Mouse (Mus musculus) neural tube, embryonic 14.5 days (tissue): ENCODE measurements around the gene Larp1b. TPM values are rescaled to one million over a fixed set of nuclear protein-coding genes. Genes with fewer than 3 reads are reported as not detected.
"Not testable (repeated sequence)": the region's sequence is repeated elsewhere in the genome, so short reads cannot be mapped to it uniquely, and the experiment has no call there.

ENCODE experiments used
- ATAC-seq: fragments of 200-750 bp; cut with Nextera tagmentation; 2 replicates; pipeline ENCODE4 v1.8.0; 2017; ENCODE audit warnings: low read depth, mild to moderate bottlenecking, moderate TSS enrichment, moderate library complexity
- H3K27ac ChIP-seq: fragments of 300-500 bp; sonication (generic); 2 replicates; pipeline ENCODE4 v1.5.1; 2014; ENCODE audit warnings: low read depth, mild to moderate bottlenecking, control low read depth, low read length, moderate library complexity, mixed read lengths
- H3K27me3 ChIP-seq: fragments of 300-500 bp; sonication (generic); 2 replicates; pipeline ENCODE4 v1.6.1; 2014; ENCODE audit warnings: low read length; ENCODE audit not compliant: control insufficient read depth, insufficient read depth
- H3K36me3 ChIP-seq: fragments of 300-500 bp; sonication (generic); 2 replicates; pipeline ENCODE4 v1.6.1; 2014; ENCODE audit warnings: low read length, mixed read lengths; ENCODE audit not compliant: control insufficient read depth, insufficient read depth
- H3K4me1 ChIP-seq: fragments of 300-500 bp; sonication (generic); 2 replicates; pipeline ENCODE4 v1.6.1; 2014; ENCODE audit warnings: low read length; ENCODE audit not compliant: control insufficient read depth, insufficient read depth
- H3K4me2 ChIP-seq: fragments of 300-500 bp; sonication (generic); 2 replicates; pipeline ENCODE4 v1.6.1; 2014; ENCODE audit warnings: mild to moderate bottlenecking, low read depth, low read length, control low read depth
- H3K4me3 ChIP-seq: fragments of 300-500 bp; sonication (generic); 2 replicates; pipeline ENCODE4 v1.5.1; 2014; ENCODE audit warnings: low read depth, low read length, control low read depth, mixed read lengths
- H3K9ac ChIP-seq: fragments of 300-500 bp; sonication (generic); replicated peaks from 2 replicates; pipeline ENCODE4 v1.6.1; 2014; ENCODE audit warnings: low read depth, mild to moderate bottlenecking, control low read depth, low read length, mixed read lengths
- H3K9me3 ChIP-seq: fragments of 300-500 bp; sonication (generic); 2 replicates; pipeline ENCODE4 v1.6.1; 2016; ENCODE audit warnings: low read length; ENCODE audit not compliant: control insufficient read depth
- WGBS: fragments of 180-500 bp; shearing (Covaris S2); extraction: QIAGEN DNeasy Blood & Tissue Kit; methylation state at CpG from one replicate; pipeline ENCODE4 v1.1.7; 2014; 5-methylcytosine and 5-hydroxymethylcytosine counted together
- polyA plus RNA-seq: library from polyadenylated mRNA; unstranded; fragments of >200 nt; fragmentation: Nextera tagmentation; extraction: Ambion mirVana; gene quantifications from 2 replicates; pipeline ENCODE4 v1.2.1, GENCODE M21; 2014

The Larp1b gene
- 6.2 and 7.4 TPM in 2 replicates for polyA plus RNA-seq

- Histone ChIP-seq H3K4me2 (peak within 1 kb of the TSS; percentile 98), H3K27me3 (no peaks in the 10 kb centered on the region), H3K9ac (peak within 1 kb of the TSS; percentile 73), H3K27ac (peak within 1 kb of the TSS; percentile 74), H3K36me3 (no peaks in the 10 kb centered on the region), H3K4me1 (no peaks in the 10 kb centered on the region), H3K4me3 (peak within 1 kb of the TSS; percentile 73), H3K9me3 (no peaks in the 10 kb centered on the region)
- peak; percentile 96 for ATAC-seq
- WGBS: under 1% methylated on average over 62 of the region's 66 CpGs
These were observed at the start of gene Larp1b for GRCm38 (mm10) chr3:40949170-40949902. Larp1b (plus strand) TSS chr3:40949828.

- ATAC-seq, H3K4me3 ChIP-seq, H3K4me1 ChIP-seq, H3K4me2 ChIP-seq, H3K36me3 ChIP-seq, H3K27ac ChIP-seq, H3K9ac ChIP-seq, H3K9me3 ChIP-seq, H3K27me3 ChIP-seq: not testable (repeated sequence)
- WGBS: 99% methylated on average over 2 of the region's 10 CpGs
These were observed 47.2 kb upstream of the Larp1b start, which contains the start of gene 1700034I23Rik for GRCm38 (mm10) chr3:40902443-40902842. 1700034I23Rik (minus strand) TSS chr3:40902543.

DNA sequence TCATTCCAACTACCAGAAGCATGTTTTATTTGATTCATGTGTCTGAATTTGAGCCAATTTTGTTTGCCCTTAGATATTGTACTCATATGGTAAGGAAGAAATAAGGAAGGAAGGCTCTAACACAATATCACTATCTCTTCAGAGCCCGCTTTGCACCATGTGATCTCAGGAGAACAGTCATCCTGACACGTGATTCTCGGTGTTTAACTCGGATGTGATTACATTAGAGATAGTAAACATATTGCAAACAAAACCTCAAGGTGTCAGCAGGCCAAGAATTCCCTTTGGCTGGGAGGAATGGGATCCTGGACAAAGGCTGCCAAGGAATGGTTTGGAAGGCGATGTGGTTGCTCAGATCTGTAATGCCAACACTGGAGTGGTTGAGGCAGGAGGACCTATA lies 11.4 kb upstream of the Larp1b start:
- Histone ChIP-seq H3K4me1 (no peaks in the 10 kb centered on the region), H3K27me3 (no peaks in the 10 kb centered on the region), H3K27ac (no peak overlapping the region), H3K9ac (no peak overlapping the region), H3K36me3 (peaks cover 16% of the 10 kb centered on the region), H3K9me3 (no peaks in the 10 kb centered on the region), H3K4me2 (no peak overlapping the region), H3K4me3 (no peak overlapping the region)
- 90% methylated on average over 5 of the region's 5 CpGs for WGBS
- no peak for ATAC-seq

DNA sequence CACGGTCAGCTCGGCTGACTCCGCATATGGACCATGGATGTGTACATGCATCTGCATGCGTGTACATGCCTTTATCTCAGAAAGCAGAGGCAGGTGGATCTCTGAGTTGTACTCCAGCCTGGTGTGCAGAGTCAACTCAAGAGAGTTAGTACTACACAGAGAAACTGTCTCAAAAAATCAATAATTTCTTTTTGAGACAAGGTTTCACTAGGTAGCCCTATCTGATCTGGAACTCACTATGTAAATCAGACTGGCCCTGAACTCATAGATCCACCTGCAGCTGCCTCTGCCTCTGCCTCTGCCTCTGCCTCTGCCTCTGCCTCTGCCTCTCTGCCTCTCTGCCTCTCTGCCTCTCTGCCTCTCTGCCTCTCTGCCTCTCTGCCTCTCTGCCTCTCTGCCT lies 11.0 kb upstream of the Larp1b start:
- over 99% methylated on average over 4 of the region's 4 CpGs for WGBS
- no peak overlapping the region for H3K4me2 ChIP-seq
- no peaks in the 10 kb centered on the region for H3K9me3 ChIP-seq
- H3K9ac ChIP-seq: no peak overlapping the region
- peaks cover 12% of the 10 kb centered on the region for H3K36me3 ChIP-seq
- no peak overlapping the region for H3K27ac ChIP-seq
- H3K4me3 ChIP-seq: no peak overlapping the region
- H3K27me3 ChIP-seq: no peaks in the 10 kb centered on the region
- no peak for ATAC-seq
- H3K4me1 ChIP-seq: no peaks in the 10 kb centered on the region

DNA sequence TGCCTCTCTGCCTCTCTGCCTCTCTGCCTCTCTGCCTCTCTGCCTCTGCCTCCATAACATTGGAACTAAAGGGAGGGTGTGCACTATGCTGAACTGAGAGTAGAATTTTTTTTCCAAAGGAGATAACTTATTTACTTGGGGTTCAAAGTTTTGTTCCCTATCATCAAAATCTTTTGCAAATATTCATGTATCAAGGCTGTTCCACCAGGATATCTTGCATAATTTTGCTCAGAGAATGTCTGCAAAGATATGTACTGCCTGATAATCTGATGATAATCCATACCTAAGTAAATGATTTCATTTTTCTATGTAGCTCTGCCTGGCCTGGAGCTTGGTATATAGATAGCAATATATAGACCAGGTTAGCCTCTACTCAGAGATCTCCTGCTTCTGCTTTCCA lies 10.6 kb upstream of the Larp1b start:
- Histone ChIP-seq H3K4me1 (no peaks in the 10 kb centered on the region), H3K9ac (no peak overlapping the region)

GRCm38 (mm10) chr3:40949903-40950600 lies 424 bp downstream of the Larp1b start:
- H3K27me3 ChIP-seq: no peaks in the 10 kb centered on the region
- no peaks in the 10 kb centered on the region for H3K9me3 ChIP-seq
- peak overlapping the region; percentile 73 for H3K4me3 ChIP-seq
- H3K9ac ChIP-seq: peak overlapping the region; percentile 73
- ATAC-seq: peak; percentile 53
- no peaks in the 10 kb centered on the region for H3K36me3 ChIP-seq
- no peaks in the 10 kb centered on the region for H3K4me1 ChIP-seq
- H3K4me2 ChIP-seq: peak overlapping the region; percentile 98
- WGBS: under 1% methylated on average over 91 of the region's 118 CpGs
- peak overlapping the region; percentile 74 for H3K27ac ChIP-seq

More for the DNA sequence above, 10.6 kb upstream of the Larp1b start:
- H3K9me3 ChIP-seq: no peaks in the 10 kb centered on the region
- H3K4me3 ChIP-seq: no peak overlapping the region
- ATAC-seq: no peak
- no peaks in the 10 kb centered on the region for H3K27me3 ChIP-seq
- H3K27ac ChIP-seq: no peak overlapping the region
- peaks cover 8% of the 10 kb centered on the region; the same call in 1 of the 2 replicates for H3K36me3 ChIP-seq
- H3K4me2 ChIP-seq: no peak overlapping the region

- Histone ChIP-seq H3K4me3 (peak overlapping the region; percentile 73), H3K27ac (peak overlapping the region; percentile 74; the same call in 1 of the 2 replicates), H3K4me1 (no peaks in the 10 kb centered on the region), H3K36me3 (no peaks in the 10 kb centered on the region), H3K9ac (peak overlapping the region; percentile 73), H3K9me3 (no peaks in the 10 kb centered on the region), H3K4me2 (peak overlapping the region; percentile 98), H3K27me3 (no peaks in the 10 kb centered on the region)
- no peak for ATAC-seq
- WGBS: under 1% methylated on average over 43 of the region's 43 CpGs
These were observed 1.1 kb downstream of the Larp1b start for GRCm38 (mm10) chr3:40950601-40951201.

GRCm38 (mm10) chr3:40951365-40951764 lies 1.7 kb downstream of the Larp1b start:
- no peak for ATAC-seq
- Histone ChIP-seq H3K27ac (no peak overlapping the region), H3K9me3 (no peaks in the 10 kb centered on the region), H3K4me3 (peak overlapping the region; percentile 73), H3K4me1 (no peaks in the 10 kb centered on the region), H3K36me3 (no peaks in the 10 kb centered on the region), H3K9ac (no peak overlapping the region), H3K27me3 (no peaks in the 10 kb centered on the region), H3K4me2 (peak overlapping the region; percentile 98)
- 11% methylated on average over 7 of the region's 7 CpGs for WGBS

GRCm38 (mm10) chr3:40952606-40953005 lies 3.0 kb downstream of the Larp1b start:
- no peaks in the 10 kb centered on the region for H3K9me3 ChIP-seq
- H3K27me3 ChIP-seq: no peaks in the 10 kb centered on the region
- no peaks in the 10 kb centered on the region for H3K4me1 ChIP-seq
- no peak overlapping the region for H3K9ac ChIP-seq
- no peak overlapping the region for H3K27ac ChIP-seq
- H3K4me3 ChIP-seq: no peak overlapping the region
- no peak overlapping the region for H3K4me2 ChIP-seq
- H3K36me3 ChIP-seq: no peaks in the 10 kb centered on the region
- no peak for ATAC-seq
